Mouse (Mus musculus): ENCODE measurements around the gene Ikzf2. TPM values are rescaled to one million over a fixed set of nuclear protein-coding genes. Genes with fewer than 3 reads are reported as not detected.

The Ikzf2 gene
- total RNA-seq (2023): 0.23 to 2.1 TPM (median 0.42 TPM) in 4 replicates

GRCm38 (mm10) chr1:69687076-69687991 is at the start of gene Ikzf2:
Ikzf2 (minus strand) TSS chr1:69687245.

Other genes with a start within 250 kb of the Ikzf2 start
- not detected in 4 replicates for gene Spag16, start 139.7 kb upstream of the Ikzf2 start, total RNA-seq (2023)

Measured in B cell, adult 62 days (primary cell).